Mouse (Mus musculus): ENCODE measurements around the gene Actl6b.

Gene Actl6b

GRCm38 (mm10) chr5:137562965-137563364 lies 9.6 kb downstream of the Actl6b start:
- no peak for DNase-seq (ENCODE audit: low spot score)

GRCm38 (mm10) chr5:137565744-137566143 lies 12.4 kb downstream of the Actl6b start:
- DNase-seq (ENCODE audit: low spot score): no peak

GRCm38 (mm10) chr5:137566416-137566815 lies 13.1 kb downstream of the Actl6b start:
- DNase-seq (ENCODE audit: low spot score): no peak

- no peak for DNase-seq (ENCODE audit: low spot score)
These were observed 15.0 kb downstream of the Actl6b start for GRCm38 (mm10) chr5:137568223-137568798.

GRCm38 (mm10) chr5:137569031-137569430 lies 15.7 kb downstream of the Actl6b start:
- no peak for DNase-seq (ENCODE audit: low spot score)

- no peak for DNase-seq (ENCODE audit: low spot score)
These were observed 16.3 kb downstream of the Actl6b start, which contains the start of gene Tfr2 for GRCm38 (mm10) chr5:137569665-137570064. Gene Tfr2 (plus strand): TSS chr5:137569840.

GRCm38 (mm10) chr5:137570181-137570580 lies 16.9 kb downstream of the Actl6b start:
- no peak for DNase-seq (ENCODE audit: low spot score)

GRCm38 (mm10) chr5:137570691-137571586 lies 17.6 kb downstream of the Actl6b start:
- DNase-seq (ENCODE audit: low spot score): no peak

GRCm38 (mm10) chr5:137574470-137574901 lies 21.2 kb downstream of the Actl6b start:
- no peak for DNase-seq (ENCODE audit: low spot score)

GRCm38 (mm10) chr5:137580246-137580645 lies 26.9 kb downstream of the Actl6b start:
- no peak for DNase-seq (ENCODE audit: low spot score)

- no peak for DNase-seq (ENCODE audit: low spot score)
These were observed 29.4 kb downstream of the Actl6b start for GRCm38 (mm10) chr5:137582702-137583101.

- no peak for DNase-seq (ENCODE audit: low spot score)
These were observed 30.4 kb downstream of the Actl6b start for GRCm38 (mm10) chr5:137583670-137584169.

GRCm38 (mm10) chr5:137584976-137585375 lies 31.7 kb downstream of the Actl6b start:
- DNase-seq (ENCODE audit: low spot score): no peak

- no peak for DNase-seq (ENCODE audit: low spot score)
These were observed 37.2 kb downstream of the Actl6b start for GRCm38 (mm10) chr5:137590507-137590906.

- no peak for DNase-seq (ENCODE audit: low spot score)
These were observed 42.6 kb downstream of the Actl6b start for GRCm38 (mm10) chr5:137595921-137596320.

GRCm38 (mm10) chr5:137596601-137597261 lies 43.4 kb downstream of the Actl6b start:
- no peak for DNase-seq (ENCODE audit: low spot score)

- DNase-seq (ENCODE audit: low spot score): no peak
These were observed 44.3 kb downstream of the Actl6b start for GRCm38 (mm10) chr5:137597625-137598024.

- DNase-seq (ENCODE audit: low spot score): no peak
These were observed 44.9 kb downstream of the Actl6b start for GRCm38 (mm10) chr5:137598100-137598826.

GRCm38 (mm10) chr5:137599600-137599999 lies 46.3 kb downstream of the Actl6b start:
- DNase-seq (ENCODE audit: low spot score): no peak

GRCm38 (mm10) chr5:137600281-137600618 lies 46.9 kb downstream of the Actl6b start:
- DNase-seq (ENCODE audit: low spot score): no peak

- peak; percentile 93 for DNase-seq (ENCODE audit: low spot score)
These were observed 47.5 kb downstream of the Actl6b start, which contains the start of gene Mospd3 for GRCm38 (mm10) chr5:137600619-137601364. Gene Mospd3 (minus strand): TSS chr5:137601058.

Data from ovary, postnatal 10 days (tissue).